Mouse (Mus musculus) liver, embryonic 11.5 days (tissue): ENCODE measurements around the gene Pnmal1. TPM values are rescaled to one million over a fixed set of nuclear protein-coding genes. Genes with fewer than 3 reads are reported as not detected.
"Not testable (repeated sequence)": the region's sequence is repeated elsewhere in the genome, so short reads cannot be mapped to it uniquely, and the experiment has no call there.

ENCODE experiments used
- ATAC-seq: fragments of 200-750 bp; cut with Nextera tagmentation; replicated peaks from 2 replicates; pipeline ENCODE4 v1.8.0; 2017; ENCODE audit warnings: moderate number of reproducible peaks, mild to moderate bottlenecking, moderate TSS enrichment, moderate library complexity; ENCODE audit not compliant: low FRiP score
- DNase-seq: peaks from one replicate; pipeline ENCODE4 v3.0.0-alpha.2; 2017; ENCODE audit warnings: low spot score
- H3K27ac ChIP-seq: fragments of 300-500 bp; sonication (generic); 2 replicates; pipeline ENCODE4 v1.5.1; 2014; ENCODE audit warnings: mild to moderate bottlenecking, low read depth, low read length, control low read depth
- H3K27me3 ChIP-seq: fragments of 300-500 bp; sonication (generic); replicated peaks from 2 replicates; pipeline ENCODE4 v1.6.1; 2014; ENCODE audit warnings: low read length, mixed read lengths; ENCODE audit not compliant: control insufficient read depth, insufficient read depth
- H3K36me3 ChIP-seq: fragments of 300-500 bp; sonication (generic); 2 replicates; pipeline ENCODE4 v1.6.1; 2014; ENCODE audit warnings: mild to moderate bottlenecking, low read length, moderate library complexity, mixed read lengths; ENCODE audit not compliant: control insufficient read depth, insufficient read depth
- H3K4me1 ChIP-seq: fragments of 300-500 bp; sonication (generic); replicated peaks from 2 replicates; pipeline ENCODE4 v1.6.1; 2014; ENCODE audit warnings: low read length, mixed read lengths; ENCODE audit not compliant: control insufficient read depth, insufficient read depth
- H3K4me2 ChIP-seq: fragments of 300-500 bp; sonication (generic); 2 replicates; pipeline ENCODE4 v1.6.1; 2014; ENCODE audit warnings: mild to moderate bottlenecking, control low read depth, moderate library complexity
- H3K4me3 ChIP-seq: fragments of 300-500 bp; sonication (generic); 2 replicates; pipeline ENCODE4 v1.5.1; 2014; ENCODE audit warnings: low read depth, low read length, control low read depth
- H3K9ac ChIP-seq: fragments of 300-500 bp; sonication (generic); 2 replicates; pipeline ENCODE4 v1.6.1; 2014; ENCODE audit warnings: low read depth, low read length, control low read depth
- H3K9me3 ChIP-seq: fragments of 300-500 bp; sonication (generic); 2 replicates; pipeline ENCODE4 v1.6.1; 2016; ENCODE audit warnings: low read length, inconsistent platforms, mixed read lengths; ENCODE audit not compliant: control insufficient read depth
- WGBS: fragments of 180-500 bp; shearing (Covaris S2); extraction: QIAGEN DNeasy Blood & Tissue Kit; methylation state at CpG from one replicate; pipeline ENCODE4 v1.1.7; 2014; 5-methylcytosine and 5-hydroxymethylcytosine counted together
- polyA plus RNA-seq: library from polyadenylated mRNA; unstranded; fragments of >200 nt; fragmentation: Nextera tagmentation; extraction: Ambion mirVana; gene quantifications from 2 replicates; pipeline ENCODE4 v1.2.1, GENCODE M21; 2014

Pnmal1 gene
- polyA plus RNA-seq, 1 experiment from 2014 or later, result 0.18 TPM

- no peak for ATAC-seq
- Histone ChIP-seq H3K4me2 (peak overlapping the region; percentile 52), H3K4me3 (peak overlapping the region; percentile 34)
These were observed 12.8 kb upstream of the Pnmal1 start for GRCm38 (mm10) chr7:16946441-16947348.

DNA sequence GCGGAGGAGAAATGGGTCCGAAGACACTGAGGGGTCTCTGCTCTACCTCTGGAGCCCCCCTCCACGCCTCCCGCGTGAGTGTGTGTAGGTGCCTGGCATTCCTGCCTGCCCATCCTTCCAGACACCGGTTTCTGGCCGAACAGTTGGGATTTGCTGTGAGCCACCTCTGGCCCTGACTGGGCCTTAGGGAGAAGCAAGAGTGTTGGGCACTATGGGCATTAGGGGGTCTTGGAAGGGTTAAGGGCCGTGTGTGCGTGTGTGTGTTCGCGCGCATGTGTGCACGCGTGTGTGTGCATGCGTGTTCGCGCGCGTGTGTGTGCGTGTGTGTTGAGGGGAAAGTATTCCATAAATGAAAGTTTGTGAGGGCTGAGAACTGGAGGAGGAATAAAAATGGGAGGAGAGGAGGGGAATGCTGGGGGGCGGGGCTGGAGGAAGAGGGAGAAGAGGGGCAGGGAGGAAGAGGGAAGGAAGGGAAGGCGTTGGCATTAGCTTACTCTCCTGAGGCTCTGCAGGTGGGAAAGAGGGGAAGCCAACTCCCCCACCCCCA is 12.1 kb upstream of the Pnmal1 start:
- Histone ChIP-seq H3K4me2 (peak overlapping the region; percentile 52), H3K9ac (no peak overlapping the region), H3K27me3 (peaks cover 68% of the 10 kb centered on the region), H3K4me1 (peaks cover 7% of the 10 kb centered on the region; the same call in 1 of the 2 replicates), H3K27ac (no peak overlapping the region), H3K9me3 (no peaks in the 10 kb centered on the region), H3K4me3 (peak overlapping the region; percentile 34; the same call in 1 of the 2 replicates), H3K36me3 (no peaks in the 10 kb centered on the region)
- whole genome bisulfite sequencing, result 21% methylated on average over 21 of the region's 22 CpGs
- DNase-seq (no peak), ATAC-seq (no peak)

More at GRCm38 (mm10) chr7:16946441-16947348, 12.8 kb upstream of the Pnmal1 start:
- DNase-seq, result no peak
- Histone ChIP-seq H3K27ac (no peak overlapping the region), H3K27me3 (peaks cover 68% of the 10 kb centered on the region), H3K4me1 (peaks cover 7% of the 10 kb centered on the region; the same call in 1 of the 2 replicates), H3K9ac (no peak overlapping the region), H3K9me3 (no peaks in the 10 kb centered on the region), H3K36me3 (no peaks in the 10 kb centered on the region)
- WGBS, result 3% methylated on average over 53 of the region's 53 CpGs

DNA sequence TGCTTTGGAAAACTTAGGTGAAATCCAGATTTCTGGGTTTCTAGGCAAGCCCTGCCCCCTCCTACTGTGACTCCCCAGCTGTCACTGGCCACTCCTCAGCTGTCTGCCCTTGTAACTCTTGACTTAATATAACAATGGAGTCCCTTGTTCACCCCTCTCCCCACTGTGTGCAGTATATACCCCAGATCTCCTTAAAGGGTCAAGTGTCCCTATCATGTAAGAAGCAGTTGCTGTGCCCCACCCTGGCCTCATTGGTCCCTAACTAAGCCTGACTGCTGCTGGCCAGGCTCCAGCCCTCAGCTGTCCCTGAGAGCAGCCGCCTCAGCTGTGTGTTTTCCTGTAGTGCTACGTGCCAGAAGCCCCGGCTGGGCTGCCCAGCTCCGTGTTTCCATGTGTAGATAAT is 11.5 kb upstream of the Pnmal1 start:
- WGBS, result 18% methylated on average over 4 of the region's 4 CpGs
- DNase-seq, result no peak
- H3K9me3 ChIP-seq, result no peaks in the 10 kb centered on the region
- no peak overlapping the region for H3K27ac ChIP-seq
- H3K4me2 ChIP-seq, result no peak overlapping the region; the same call in 1 of the 2 replicates
- no peak overlapping the region for H3K4me3 ChIP-seq
- peaks cover 7% of the 10 kb centered on the region; the same call in 1 of the 2 replicates for H3K4me1 ChIP-seq
- ATAC-seq, result no peak
- H3K9ac ChIP-seq, result no peak overlapping the region
- no peaks in the 10 kb centered on the region for H3K36me3 ChIP-seq
- H3K27me3 ChIP-seq, result peaks cover 68% of the 10 kb centered on the region

DNA sequence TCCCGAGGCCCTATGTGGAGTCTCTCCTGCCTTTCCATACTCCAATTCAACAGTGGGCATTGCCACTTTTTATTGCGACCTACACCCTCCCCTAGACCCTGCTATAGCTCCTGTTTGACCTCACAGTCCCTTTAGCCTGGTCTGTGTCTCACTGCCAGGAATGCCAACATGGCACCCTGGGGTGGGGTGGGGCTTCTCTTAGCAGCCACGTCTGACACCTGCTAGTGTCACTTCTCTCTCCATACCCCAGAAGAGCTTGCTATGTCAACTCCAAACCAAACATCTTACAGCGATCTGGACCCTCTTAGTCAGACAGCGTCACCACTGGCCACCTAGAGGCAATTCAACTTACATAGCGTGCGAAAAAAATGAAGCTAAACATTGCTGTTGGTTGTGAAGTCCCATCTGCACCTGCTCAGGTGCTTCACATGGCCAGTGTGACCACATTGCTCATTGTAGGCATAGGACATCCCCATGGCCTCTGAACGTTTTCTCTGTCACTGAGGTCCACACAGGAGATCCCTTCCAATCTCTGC is 10.5 kb upstream of the Pnmal1 start:
- no peak overlapping the region for H3K27ac ChIP-seq
- H3K27me3 ChIP-seq, result peaks cover 58% of the 10 kb centered on the region
- H3K9ac ChIP-seq, result no peak overlapping the region
- WGBS, result 51% methylated on average over 8 of the region's 8 CpGs
- H3K36me3 ChIP-seq, result no peaks in the 10 kb centered on the region
- DNase-seq (no peak), ATAC-seq (no peak)
- no peak overlapping the region for H3K4me3 ChIP-seq
- no peak overlapping the region for H3K4me2 ChIP-seq
- H3K4me1 ChIP-seq, result peaks cover 7% of the 10 kb centered on the region; the same call in 1 of the 2 replicates
- H3K9me3 ChIP-seq, result no peaks in the 10 kb centered on the region

DNA sequence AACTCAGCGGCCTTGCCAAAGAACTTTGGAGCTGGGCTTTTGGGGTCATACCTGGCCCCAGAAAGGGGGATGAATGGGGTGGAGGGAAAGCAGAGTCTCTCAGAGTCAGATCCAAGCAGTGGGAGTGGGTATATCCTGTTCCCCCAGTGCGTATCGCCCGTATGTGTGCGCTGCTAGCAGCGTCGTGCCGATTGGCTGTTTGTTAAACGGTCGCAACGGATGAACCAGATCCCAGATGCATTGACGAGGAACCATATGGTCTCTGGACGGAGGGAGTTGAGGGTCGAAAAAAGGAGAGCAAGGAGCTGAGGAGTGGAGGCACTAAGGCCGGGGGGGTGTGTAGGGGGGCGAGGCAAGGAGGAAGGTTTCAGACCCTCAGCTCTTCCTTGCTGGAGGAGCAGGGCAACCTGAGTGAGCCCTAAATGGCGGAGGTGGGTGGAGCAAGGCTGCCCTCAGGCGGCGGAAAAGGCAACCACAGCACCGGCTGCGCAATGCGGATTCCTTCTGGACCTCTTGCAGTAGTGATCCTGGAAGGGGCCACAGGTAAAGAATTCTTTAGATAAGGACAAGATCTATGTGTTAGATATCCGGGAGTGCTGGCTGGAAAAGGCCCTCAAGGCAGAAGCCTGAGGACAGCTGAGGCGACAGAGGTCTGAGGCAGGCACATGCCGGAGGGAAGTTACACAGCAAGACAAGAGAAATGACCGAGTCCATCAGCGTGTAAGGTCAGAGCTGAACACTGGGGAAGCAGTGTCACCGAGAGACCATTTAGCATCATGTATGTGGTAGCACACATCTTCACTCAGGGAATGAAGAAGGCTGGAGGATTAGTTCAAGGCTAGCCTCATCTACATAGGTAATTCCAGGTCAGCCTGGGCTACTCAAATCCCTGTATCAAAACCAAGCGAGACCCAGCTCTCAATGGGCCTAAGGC is 9.3 kb upstream of the Pnmal1 start:
- ATAC-seq, result peak; percentile 47
- peak; percentile 81 for DNase-seq
- peaks cover 7% of the 10 kb centered on the region; the same call in 1 of the 2 replicates for H3K4me1 ChIP-seq

GRCm38 (mm10) chr7:16950861-16951635 is 8.4 kb upstream of the Pnmal1 start:
- H3K4me2 ChIP-seq, result peak overlapping the region; percentile 28; the same call in 1 of the 2 replicates
- 26% methylated on average over 18 of the region's 18 CpGs for WGBS

More for the DNA sequence above, 9.3 kb upstream of the Pnmal1 start:
- Histone ChIP-seq H3K4me3 (peak overlapping the region; percentile 32), H3K27me3 (peaks cover 47% of the 10 kb centered on the region), H3K4me2 (peak overlapping the region; percentile 60), H3K36me3 (no peaks in the 10 kb centered on the region), H3K27ac (no peak overlapping the region), H3K9ac (no peak overlapping the region), H3K9me3 (no peaks in the 10 kb centered on the region)
- WGBS, result 11% methylated on average over 29 of the region's 29 CpGs

GRCm38 (mm10) chr7:16953776-16954175 is 5.7 kb upstream of the Pnmal1 start:
- H3K4me1 ChIP-seq, ATAC-seq, DNase-seq, H3K36me3 ChIP-seq, H3K4me2 ChIP-seq, H3K9ac ChIP-seq, H3K4me3 ChIP-seq, H3K9me3 ChIP-seq, H3K27ac ChIP-seq: not testable (repeated sequence)
- 58% methylated on average over 2 of the region's 2 CpGs for WGBS
- H3K27me3 ChIP-seq, result peaks cover 11% of the 10 kb centered on the region

More at GRCm38 (mm10) chr7:16950861-16951635, 8.4 kb upstream of the Pnmal1 start:
- DNase-seq (peak; percentile 75), ATAC-seq (peak; percentile 74)
- H3K4me1 ChIP-seq, result peaks cover 7% of the 10 kb centered on the region; the same call in 1 of the 2 replicates
- H3K27ac ChIP-seq, result no peak overlapping the region
- H3K9me3 ChIP-seq, result no peaks in the 10 kb centered on the region
- H3K27me3 ChIP-seq, result peaks cover 38% of the 10 kb centered on the region
- H3K36me3 ChIP-seq, result no peaks in the 10 kb centered on the region
- H3K9ac ChIP-seq, result no peak overlapping the region
- no peak overlapping the region for H3K4me3 ChIP-seq
